Mouse (Mus musculus) kidney, embryonic 16.5 days (tissue): Measurements from ENCODE around the gene Gjb6. TPM values are rescaled to one million over a fixed set of nuclear protein-coding genes. Genes with fewer than 3 reads are reported as not detected.
A peak's percentile ranks its signal among the peaks of the same experiment; 100 is the strongest.

Experiments used
- ATAC-seq: fragments of 200-750 bp; cut with Nextera tagmentation; 2 replicates; pipeline ENCODE4 v1.8.0; 2017; ENCODE audit warnings: moderate TSS enrichment; ENCODE audit not compliant: low FRiP score, low TSS enrichment
- H3K27ac ChIP-seq: fragments of 300-500 bp; sonication (generic); 2 replicates; pipeline ENCODE4 v1.5.1; 2014; ENCODE audit warnings: low read length
- H3K27me3 ChIP-seq: fragments of 300-500 bp; sonication (generic); 2 replicates; pipeline ENCODE4 v1.6.1; 2014; ENCODE audit warnings: low read length, control low read depth, mixed read lengths; ENCODE audit not compliant: insufficient read depth
- H3K36me3 ChIP-seq: fragments of 300-500 bp; sonication (generic); 2 replicates; pipeline ENCODE4 v1.6.1; 2014; ENCODE audit warnings: low read length, control low read depth, mixed read lengths; ENCODE audit not compliant: insufficient read depth
- H3K4me1 ChIP-seq: fragments of 300-500 bp; sonication (generic); 2 replicates; pipeline ENCODE4 v1.6.1; 2014; ENCODE audit warnings: low read length, control low read depth, mixed read lengths; ENCODE audit not compliant: insufficient read depth
- H3K4me2 ChIP-seq: fragments of 300-500 bp; sonication (generic); replicated peaks from 2 replicates; pipeline ENCODE4 v1.6.1; 2014; ENCODE audit warnings: low read depth, low read length
- H3K4me3 ChIP-seq: fragments of 300-500 bp; sonication (generic); 2 replicates; pipeline ENCODE4 v1.5.1; 2014; ENCODE audit warnings: mild to moderate bottlenecking, low read length
- H3K9ac ChIP-seq: fragments of 300-500 bp; sonication (generic); replicated peaks from 2 replicates; pipeline ENCODE4 v1.6.1; 2014; ENCODE audit warnings: low read length
- H3K9me3 ChIP-seq: fragments of 300-500 bp; sonication (generic); 2 replicates; pipeline ENCODE4 v1.6.1; 2016; ENCODE audit warnings: low read length, control low read depth
- WGBS: fragments of 180-500 bp; shearing (Covaris S2); extraction: QIAGEN DNeasy Blood & Tissue Kit; methylation state at CpG from one replicate; pipeline ENCODE4 v1.1.7; 2014; 5-methylcytosine and 5-hydroxymethylcytosine counted together
- polyA plus RNA-seq: library from polyadenylated mRNA; unstranded; fragments of >200 nt; fragmentation: Nextera tagmentation; extraction: Ambion mirVana; gene quantifications from 2 replicates; pipeline ENCODE4 v1.2.1, GENCODE M21; 2015

Gjb6 gene
- polyA plus RNA-seq: 0.55 and 1.1 TPM in 2 replicates

- WGBS: 3% methylated on average over 33 of the region's 33 CpGs
- no peaks in the 10 kb centered on the region for H3K36me3 ChIP-seq
- peaks cover 5% of the 10 kb centered on the region; the same call in 1 of the 2 replicates for H3K4me1 ChIP-seq
- H3K9me3 ChIP-seq: no peaks in the 10 kb centered on the region
- H3K4me2 ChIP-seq: peak within 1 kb of the TSS; percentile 74
- H3K9ac ChIP-seq: no peak within 1 kb of the TSS
- H3K27ac ChIP-seq: no peak within 1 kb of the TSS
- peak; percentile 69 for ATAC-seq
- H3K27me3 ChIP-seq: peaks cover 23% of the 10 kb centered on the region
- H3K4me3 ChIP-seq: peak within 1 kb of the TSS; percentile 43
Observed at GRCm38 (mm10) chr14:57133161-57133661, at the start of gene Gjb6. Gene Gjb6, minus strand, starts transcription at chr14:57133611.

GRCm38 (mm10) chr14:57165493-57165892 is 32.1 kb upstream of the Gjb6 start:
- Histone ChIP-seq H3K27ac (no peak overlapping the region), H3K36me3 (no peaks in the 10 kb centered on the region), H3K9ac (no peak overlapping the region), H3K4me1 (no peaks in the 10 kb centered on the region), H3K9me3 (no peaks in the 10 kb centered on the region), H3K4me3 (no peak overlapping the region), H3K4me2 (no peak overlapping the region), H3K27me3 (no peaks in the 10 kb centered on the region)
- 86% methylated on average over 3 of the region's 3 CpGs for WGBS
- ATAC-seq: no peak

GRCm38 (mm10) chr14:57161833-57162232 is 28.4 kb upstream of the Gjb6 start:
- Histone ChIP-seq H3K9ac (no peak overlapping the region), H3K27ac (no peak overlapping the region), H3K4me1 (no peaks in the 10 kb centered on the region), H3K27me3 (no peaks in the 10 kb centered on the region), H3K4me3 (no peak overlapping the region), H3K4me2 (no peak overlapping the region), H3K36me3 (no peaks in the 10 kb centered on the region), H3K9me3 (no peaks in the 10 kb centered on the region)
- 45% methylated on average over 2 of the region's 2 CpGs for WGBS
- ATAC-seq: no peak

- H3K9ac ChIP-seq: no peak overlapping the region
- H3K27ac ChIP-seq: no peak overlapping the region
- H3K27me3 ChIP-seq: no peaks in the 10 kb centered on the region
- WGBS: 63% methylated on average over 4 of the region's 4 CpGs
- H3K9me3 ChIP-seq: no peaks in the 10 kb centered on the region
- no peak overlapping the region for H3K4me2 ChIP-seq
- H3K36me3 ChIP-seq: no peaks in the 10 kb centered on the region
- no peaks in the 10 kb centered on the region for H3K4me1 ChIP-seq
- H3K4me3 ChIP-seq: no peak overlapping the region
- ATAC-seq: no peak
Observed at GRCm38 (mm10) chr14:57161201-57161600, 27.8 kb upstream of the Gjb6 start.

- Histone ChIP-seq H3K27ac (no peak overlapping the region), H3K4me3 (no peak overlapping the region), H3K4me2 (no peak overlapping the region), H3K36me3 (no peaks in the 10 kb centered on the region), H3K9me3 (no peaks in the 10 kb centered on the region; the same call in 1 of the 2 replicates), H3K4me1 (no peaks in the 10 kb centered on the region), H3K9ac (no peak overlapping the region), H3K27me3 (no peaks in the 10 kb centered on the region)
- ATAC-seq: no peak
- 44% methylated on average over 6 of the region's 6 CpGs for WGBS
Observed at GRCm38 (mm10) chr14:57154916-57155315, 21.5 kb upstream of the Gjb6 start.

GRCm38 (mm10) chr14:57145741-57146140 is 12.3 kb upstream of the Gjb6 start:
- Histone ChIP-seq H3K4me2 (no peak overlapping the region), H3K9me3 (no peaks in the 10 kb centered on the region; the same call in 1 of the 2 replicates), H3K4me1 (no peaks in the 10 kb centered on the region), H3K27me3 (no peaks in the 10 kb centered on the region), H3K27ac (no peak overlapping the region), H3K4me3 (no peak overlapping the region), H3K36me3 (no peaks in the 10 kb centered on the region), H3K9ac (no peak overlapping the region)
- 26% methylated on average over 4 of the region's 4 CpGs for WGBS
- ATAC-seq: 0 out of 2 replicates have a peak, but pooled peaks have one; percentile 39

- H3K4me1 ChIP-seq: peaks cover 5% of the 10 kb centered on the region; the same call in 1 of the 2 replicates
- no peak overlapping the region for H3K9ac ChIP-seq
- H3K27me3 ChIP-seq: peaks cover 23% of the 10 kb centered on the region
- no peaks in the 10 kb centered on the region for H3K36me3 ChIP-seq
- no peak overlapping the region for H3K4me2 ChIP-seq
- H3K9me3 ChIP-seq: no peaks in the 10 kb centered on the region
- ATAC-seq: no peak
- no peak overlapping the region for H3K27ac ChIP-seq
- WGBS: 41% methylated on average over 8 of the region's 8 CpGs
- H3K4me3 ChIP-seq: no peak overlapping the region
Observed at GRCm38 (mm10) chr14:57135265-57135664, 1.9 kb upstream of the Gjb6 start.

- Histone ChIP-seq H3K27ac (no peak overlapping the region), H3K27me3 (peaks cover under 1% of the 10 kb centered on the region), H3K4me2 (no peak overlapping the region), H3K4me3 (no peak overlapping the region), H3K36me3 (no peaks in the 10 kb centered on the region), H3K9me3 (no peaks in the 10 kb centered on the region), H3K9ac (no peak overlapping the region), H3K4me1 (no peaks in the 10 kb centered on the region)
- no peak for ATAC-seq
- 29% methylated on average over 4 of the region's 4 CpGs for WGBS
Observed at GRCm38 (mm10) chr14:57127383-57127782, 6.0 kb downstream of the Gjb6 start.

GRCm38 (mm10) chr14:57122295-57122694 is 11.1 kb downstream of the Gjb6 start:
- Histone ChIP-seq H3K4me3 (no peak overlapping the region), H3K4me2 (no peak overlapping the region), H3K9ac (no peak overlapping the region), H3K9me3 (no peaks in the 10 kb centered on the region), H3K27me3 (no peaks in the 10 kb centered on the region), H3K27ac (no peak overlapping the region), H3K4me1 (no peaks in the 10 kb centered on the region), H3K36me3 (no peaks in the 10 kb centered on the region)
- no peak for ATAC-seq
- 88% methylated on average over 7 of the region's 7 CpGs for WGBS

GRCm38 (mm10) chr14:57115823-57116544 is 17.4 kb downstream of the Gjb6 start, which contains the start of gene Gm4491:
Gene Gm4491, minus strand, starts transcription at chr14:57115883.
- no peak within 1 kb of the TSS for H3K4me2 ChIP-seq
- H3K4me1 ChIP-seq: peaks cover 3% of the 10 kb centered on the region; the same call in 1 of the 2 replicates
- no peaks in the 10 kb centered on the region for H3K9me3 ChIP-seq
- H3K36me3 ChIP-seq: no peaks in the 10 kb centered on the region
- H3K27me3 ChIP-seq: 0 out of 2 replicates have a peak, but pooled peaks cover 4% of the 10 kb centered on the region
- peak; percentile 27; the same call in 1 of the 2 replicates for ATAC-seq
- H3K9ac ChIP-seq: no peak within 1 kb of the TSS
- no peak within 1 kb of the TSS for H3K4me3 ChIP-seq
- no peak within 1 kb of the TSS for H3K27ac ChIP-seq
- WGBS: 21% methylated on average over 13 of the region's 13 CpGs
